Mouse (Mus musculus) CD4-positive, CD25-positive, alpha-beta regulatory T cell (primary cell): ENCODE measurements around the gene Mpzl2. TPM values are rescaled to one million over a fixed set of nuclear protein-coding genes. Genes with fewer than 3 reads are reported as not detected.

ENCODE experiments used
- polyA plus RNA-seq: library from polyadenylated mRNA; unstranded; fragments of 100-300 nt; shearing (Covaris generic); gene quantifications from one replicate; pipeline ENCODE4 v1.2.1, GENCODE M21; 2017

The Mpzl2 gene
- not detected for polyA plus RNA-seq

DNA sequence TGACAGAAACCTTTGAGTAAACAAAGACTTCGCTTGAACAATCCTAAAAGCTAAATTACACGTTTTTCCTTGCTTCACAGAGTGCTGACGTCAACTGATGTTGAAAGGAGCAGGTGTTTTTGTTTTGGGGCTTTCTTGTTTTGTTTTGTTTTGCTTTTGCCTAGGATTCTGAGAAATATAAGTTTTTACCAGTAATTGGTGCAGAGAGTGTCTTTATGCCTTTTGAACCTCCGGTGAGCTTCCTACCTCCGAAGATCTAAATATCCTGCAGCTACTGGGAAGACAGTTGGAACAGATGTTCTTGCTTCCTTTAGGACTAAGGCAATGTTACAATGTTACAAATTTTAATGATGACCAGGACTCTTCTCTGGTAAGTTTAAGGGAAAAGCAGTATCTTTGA lies at the start of gene Mpzl2:
Gene Mpzl2 (plus strand): TSS at position 301 of the 400 bp plus-strand sequence.

DNA sequence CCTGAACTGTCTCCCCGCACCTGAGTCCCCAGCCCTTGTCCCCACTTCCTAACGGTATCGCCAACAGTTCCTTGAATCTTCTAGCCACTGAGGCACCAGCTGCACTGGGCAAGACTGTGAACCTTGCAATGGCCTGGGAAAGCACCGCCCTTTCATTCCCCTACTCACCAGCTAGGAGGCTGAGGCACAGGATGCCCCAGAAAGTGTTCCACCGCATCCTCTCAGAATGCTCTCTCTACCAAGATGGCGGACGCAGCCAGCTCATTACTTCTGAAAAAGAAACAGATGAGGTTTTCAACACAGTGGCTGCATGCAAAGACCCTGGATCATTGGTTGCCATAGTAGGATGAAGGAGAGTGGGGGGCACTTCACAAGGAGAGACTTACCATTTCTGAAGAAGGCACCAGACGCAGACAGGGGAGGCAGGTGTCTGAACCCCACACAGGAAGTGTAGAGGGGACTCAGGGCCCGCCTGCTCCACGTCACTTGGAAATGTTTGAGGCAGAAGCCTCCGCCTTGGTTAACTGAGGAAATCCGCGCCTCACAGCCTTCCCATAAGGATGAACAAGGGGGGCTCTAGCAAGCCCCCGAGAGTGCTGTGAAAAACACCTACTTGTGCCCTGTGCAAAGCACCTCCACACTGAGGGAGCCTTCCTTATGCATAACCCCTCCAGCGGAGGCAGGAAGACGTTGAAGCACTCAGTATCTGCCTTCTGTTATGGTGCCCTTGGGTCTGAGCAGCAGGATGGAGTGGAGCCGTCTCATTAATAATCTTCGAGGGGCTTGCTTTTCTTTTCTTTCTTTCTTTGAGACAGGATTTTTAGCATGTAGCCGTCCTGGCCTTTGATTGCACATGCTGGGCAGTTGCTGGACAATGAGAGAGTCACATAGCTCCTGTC lies 30.2 kb upstream of the Mpzl2 start, which contains the start of gene Cd3e:
Gene Cd3e (minus strand): TSS at position 448 of the 899 bp plus-strand sequence.

DNA sequence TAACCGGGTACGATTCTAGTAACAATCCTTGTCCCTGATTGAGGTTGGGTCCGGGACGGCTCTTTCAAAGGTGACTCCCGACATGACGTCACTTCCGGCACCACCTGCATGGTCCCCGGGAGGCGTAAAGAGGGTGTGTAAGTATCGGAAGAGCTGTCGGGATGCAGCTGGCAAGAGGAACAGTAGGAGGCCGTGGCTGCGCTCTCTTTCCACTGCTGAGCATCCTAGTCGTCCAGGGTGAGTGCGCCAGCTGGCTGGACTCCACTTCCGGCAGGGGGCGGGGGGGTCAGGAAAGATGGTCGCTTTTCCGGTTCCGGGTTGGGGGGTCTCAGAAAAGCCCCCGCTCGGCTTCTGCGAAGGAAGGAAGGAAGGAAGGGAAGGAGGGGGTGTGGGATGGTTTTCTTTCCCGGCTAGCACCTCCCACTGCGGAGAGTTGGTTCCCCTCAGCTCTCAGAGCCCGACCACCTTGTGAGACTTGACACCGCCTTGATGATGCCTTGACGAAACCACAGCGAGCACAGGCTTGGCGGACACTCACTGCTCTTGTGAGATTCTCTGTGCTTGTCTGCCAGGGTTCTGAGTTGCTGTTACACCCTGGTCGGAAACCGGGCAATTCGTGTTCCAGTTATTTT lies 15.6 kb downstream of the Mpzl2 start, which contains the start of gene Mpzl3:
Gene Mpzl3 (plus strand): TSS at position 105 of the 632 bp plus-strand sequence.

DNA sequence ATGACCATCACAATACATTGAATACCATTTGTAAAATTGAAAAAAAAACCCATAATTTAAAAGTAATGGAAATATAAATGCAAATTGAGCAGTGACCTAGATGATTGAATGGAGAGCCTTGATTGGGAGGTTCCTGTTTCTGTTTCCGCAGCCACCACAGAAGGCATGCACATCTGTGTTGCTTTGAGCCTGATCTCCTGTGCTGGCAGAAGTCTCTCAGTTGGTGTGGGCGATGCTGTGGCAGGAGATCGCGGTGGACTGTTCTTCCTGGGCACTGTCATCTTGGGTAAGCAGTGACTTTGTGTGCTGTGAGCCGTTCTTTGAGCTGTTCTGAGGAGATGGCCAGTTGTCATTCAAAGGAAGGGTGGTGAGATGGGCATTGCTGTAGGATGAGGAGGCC lies 39.4 kb downstream of the Mpzl2 start, which contains the start of gene Jaml:
Gene Jaml (plus strand): TSS at position 173 of the 400 bp plus-strand sequence.

Other genes starting within 250 kb of the Mpzl2 start
- 0.20 TPM for gene Tmem25, start 240.5 kb upstream of the Mpzl2 start, polyA plus RNA-seq
- gene Ttc36, start 236.7 kb upstream of the Mpzl2 start, polyA plus RNA-seq = not detected
- 96.1 TPM for gene Kmt2a, start 158.5 kb upstream of the Mpzl2 start, polyA plus RNA-seq
- 336 TPM for gene Atp5l, start 119.1 kb upstream of the Mpzl2 start, polyA plus RNA-seq
- gene Ube4a, start 74.2 kb upstream of the Mpzl2 start, polyA plus RNA-seq = 47.2 TPM
- 1,221 TPM for gene Cd3g, start 59.4 kb upstream of the Mpzl2 start, polyA plus RNA-seq
- gene Cd3d, start 58.0 kb upstream of the Mpzl2 start, polyA plus RNA-seq = 831 TPM
- 1,336 TPM for gene Cd3e, start 30.2 kb upstream of the Mpzl2 start, polyA plus RNA-seq
- gene Mpzl3, start 15.4 kb downstream of the Mpzl2 start, polyA plus RNA-seq = 13.5 TPM
- 8.0 TPM for gene Jaml, start 39.4 kb downstream of the Mpzl2 start, polyA plus RNA-seq
- 0.12 TPM for gene Scn2b, start 78.0 kb downstream of the Mpzl2 start, polyA plus RNA-seq
- 0.14 TPM for gene Scn4b, start 98.6 kb downstream of the Mpzl2 start, polyA plus RNA-seq
- 1.2 TPM for gene BC049352, start 142.2 kb downstream of the Mpzl2 start, polyA plus RNA-seq
- not detected for gene Tmprss4, start 164.3 kb downstream of the Mpzl2 start, polyA plus RNA-seq
- 65.2 TPM for gene Il10ra, start 229.3 kb downstream of the Mpzl2 start, polyA plus RNA-seq